Mouse (Mus musculus): ENCODE results near the gene 1700016H13Rik.

GRCm38 (mm10) chr5:103647320-103647719 lies 8.5 kb downstream of the 1700016H13Rik start:
- no peak for TF ChIP-seq POLR2A (IDR thresholded peaks at IDR 0.05; ENCODE audit: low read depth, low read length)
- no peak for TF ChIP-seq CTCF (IDR thresholded peaks at IDR 0.05; ENCODE audit: extremely low read depth, insufficient read depth, insufficient read length, insufficient replicate concordance)

All from spleen, adult 2 months (tissue).